Mouse (Mus musculus): ENCODE measurements around the gene March7.
A peak's percentile ranks its signal among the peaks of the same experiment; 100 is the strongest.

The March7 gene

DNA sequence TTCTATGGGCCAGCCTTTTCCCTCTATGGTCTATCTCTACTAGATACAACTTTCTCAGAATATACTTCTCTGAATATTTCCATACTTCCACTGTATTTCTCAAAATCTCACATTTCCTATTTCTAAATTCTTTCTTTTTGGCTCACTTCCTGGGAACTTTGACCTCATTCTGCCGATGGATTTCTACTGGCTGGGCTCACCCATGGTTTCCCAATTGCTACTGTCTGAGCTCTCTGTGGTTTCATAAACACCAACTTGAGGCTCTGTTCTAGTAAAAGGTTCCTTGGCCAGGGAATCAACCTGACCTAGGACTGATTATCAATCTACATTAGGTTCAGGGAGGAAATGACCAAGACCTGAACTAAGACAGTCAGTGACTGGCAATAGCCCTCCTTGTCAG, 79.8 kb downstream of the March7 start:
- no peak for DNase-seq

- peak; percentile 74 for DNase-seq
These were observed 81.7 kb downstream of the March7 start for GRCm38 (mm10) chr2:60291381-60291780.

DNA sequence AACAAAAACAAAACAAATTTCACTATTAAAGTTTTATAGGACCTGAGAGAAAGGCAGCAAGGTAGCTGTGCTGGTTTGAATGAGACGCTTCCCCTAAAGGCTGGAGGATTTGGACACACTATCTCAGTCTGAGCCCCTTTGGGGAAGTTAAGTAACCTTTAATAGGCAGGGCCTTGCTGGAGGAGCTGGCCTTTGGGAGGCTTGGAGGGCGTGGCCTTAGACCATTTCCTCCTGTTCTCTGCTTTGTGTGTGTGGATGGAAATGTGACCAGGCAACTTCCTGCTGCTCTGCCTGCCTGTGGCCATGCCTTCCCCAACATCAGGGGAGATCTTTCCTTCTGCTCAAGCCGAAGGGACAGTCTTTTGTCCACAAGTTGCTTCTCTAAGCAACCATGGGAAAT, 88.6 kb downstream of the March7 start:
- peak; percentile 90 for DNase-seq

GRCm38 (mm10) chr2:60299323-60299722, 89.6 kb downstream of the March7 start:
- DNase-seq, result no peak
